Comparison of ENCODE assay signal across 33 mouse cellular contexts in the genomic region with DNA sequence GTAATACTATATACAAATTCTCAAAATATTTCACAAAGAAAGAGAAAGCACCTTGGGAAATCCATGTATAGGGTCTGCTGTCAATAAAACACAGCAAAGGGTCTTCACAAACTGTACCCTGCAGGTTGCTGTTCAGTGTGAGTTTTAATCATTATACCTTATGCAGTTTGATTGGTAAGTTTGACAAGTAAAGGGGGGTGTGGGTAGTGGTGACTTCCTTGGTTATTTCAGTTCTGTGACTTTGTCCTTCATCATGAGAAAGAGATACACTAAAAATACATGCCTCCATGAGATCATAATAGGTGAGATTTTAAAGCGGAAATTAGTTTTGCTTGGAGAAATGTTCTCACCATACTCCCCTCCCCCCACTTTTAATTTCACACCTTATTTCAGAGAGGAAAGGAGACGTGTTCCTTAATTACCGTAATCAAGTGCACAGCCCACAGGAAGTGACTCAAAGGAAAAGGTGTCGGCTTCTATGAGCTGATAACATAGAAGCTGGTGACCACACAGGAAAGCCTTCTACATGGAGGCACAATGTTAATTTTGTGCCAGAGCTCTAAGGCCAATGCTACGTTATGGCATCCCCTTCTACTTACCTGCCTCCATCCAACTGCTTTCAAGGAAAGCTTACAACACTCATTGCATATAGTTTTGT. TPM values are rescaled to one million over a fixed set of nuclear protein-coding genes. Genes with fewer than 3 reads are reported as not detected.
DNase-seq lines count a peak whose midpoint lies in the region; ATAC-seq and TF ChIP-seq lines count a peak whose summit lies in the region.
"Had no signal": no experiment of that assay in that cellular context is flagged by ENCODE, and none has a peak within 500 bp of the region (broad histone marks: within the 10 kb centered on the region; RNA-seq: fewer than 3 reads in every experiment).

No protein-coding gene starts in this region.

- no peaks in the 10 kb centered on the region for H3K27me3 ChIP-seq in splenic B cell, adult 2 months (ENCODE audit: control insufficient read depth, insufficient read depth, low read length, poor library complexity, severe bottlenecking)
- H3K27me3 ChIP-seq: kidney, embryonic 15.5 days; liver, embryonic 15.5 days; midbrain, embryonic 12.5 days; neural tube, embryonic 12.5 days; stomach, embryonic 15.5 days had no signal

- peak; percentile 75 for ATAC-seq in megakaryocyte, adult 5-6 weeks (ENCODE audit: poor library complexity, severe bottlenecking)
- ATAC-seq: forebrain, embryonic 14.5 days; hindbrain, postnatal 0 days had no signal

- no peak for TF ChIP-seq CTCF in lung, adult 2 months (IDR thresholded peaks at IDR 0.05; ENCODE audit: insufficient read depth, low read length)

- no peak overlapping the region for H3K4me3 ChIP-seq in lung, adult 2 months (replicated peaks; ENCODE audit: extremely low read depth, low read depth, low read length)
- H3K4me3 ChIP-seq: hindbrain, embryonic 10.5 days; kidney, embryonic 15.5 days; left cerebral cortex, adult 2 months; liver, embryonic 15.5 days; midbrain, embryonic 12.5 days; neural tube, embryonic 12.5 days; stomach, embryonic 15.5 days had no signal

- 45% methylated on average over 5 of the region's 5 CpGs for WGBS in lung, adult 2 months

- TF ChIP-seq POLR2A in lung, adult 2 months (IDR thresholded peaks at IDR 0.05; ENCODE audit: borderline replicate concordance, extremely low read depth, low read depth, low read length): no peak

- no peaks in the 10 kb centered on the region for H3K36me3 ChIP-seq in splenic B cell, adult 2 months (ENCODE audit: control insufficient read depth, insufficient read depth, low read length, poor library complexity, severe bottlenecking)
- H3K36me3 ChIP-seq: hindbrain, embryonic 10.5 days; kidney, embryonic 15.5 days; liver, embryonic 15.5 days; midbrain, embryonic 12.5 days; neural tube, embryonic 12.5 days; stomach, embryonic 15.5 days had no signal

- H3K4me1 ChIP-seq in lung, adult 2 months (ENCODE audit: control insufficient read depth, insufficient read depth, low read length): no peaks in the 10 kb centered on the region
- H3K4me1 ChIP-seq: hindbrain, embryonic 10.5 days; kidney, embryonic 15.5 days; liver, embryonic 15.5 days; midbrain, embryonic 12.5 days; neural tube, embryonic 12.5 days; stomach, embryonic 15.5 days had no signal

- DNase-seq in CD4-positive, CD25-positive, alpha-beta regulatory T cell, adult 2 months (ENCODE audit: low read depth, low spot score): peak; percentile 22
- DNase-seq in c-Kit-positive CD71-negative TER-119-negative erythroid progenitor cells, embryonic 14.5 days (ENCODE audit: low read depth): peak; percentile 22
- DNase-seq in splenic B cell, adult 2 months (ENCODE audit: low read depth, low spot score): peak; percentile 6
- DNase-seq in lung, adult 2 months: no peak
- DNase-seq in c-Kit-positive CD71-positive TER-119-positive erythroid progenitor cells, embryonic 14.5 days (ENCODE audit: low spot score): no peak
- DNase-seq in layer of hippocampus, adult 8-10 months (ENCODE audit: low spot score in 2 of 2): no peak
- DNase-seq: B cell, adult 2 months; cerebellum, adult 18-20 months; cerebellum, postnatal 14 days; embryo, embryonic 11 days; kidney, adult 11 months; kidney, postnatal 4 days; layer of hippocampus, adult 9-11 months; lung, postnatal 4 days; retina, postnatal 1 day; right cerebral cortex, postnatal 25 days; thymus, adult 18-20 months; thymus, postnatal 36 days had no signal

RNA-seq across cellular contexts. Expression of a gene that starts 48.9 kb away (rescaled TPM):
- not detected in 2 replicates for total RNA-seq in megakaryocyte, adult 5-6 weeks (2015)
- 0.12 TPM in 1 of 2 replicates, not detected in the other for total RNA-seq in megakaryocyte, adult 5-6 weeks (2017)
- polyA plus RNA-seq in lung, adult 2 months (2012; rRNA removed): not detected in 2 replicates
- total RNA-seq in layer of hippocampus, adult 8-10 months (2022): 10 to 100 TPM; 15.7 to 25.5 (median 21.7) TPM
- total RNA-seq: gastrocnemius, adult 8-10 months; monocyte, adult 5-6 weeks had no signal
- polyA plus RNA-seq: forebrain, embryonic 14.5 days; heart, postnatal 0 days; hindbrain, embryonic 10.5 days; limb, embryonic 14.5 days; lung, embryonic 16.5 days had no signal

Comparison
In these comparisons a context has a peak if more than half of its experiments do, and no peak if none do; other contexts are left out.
1. DNase-seq: peak in CD4-positive, CD25-positive, alpha-beta regulatory T cell, adult 2 months (single experiment), c-Kit-positive CD71-negative TER-119-negative erythroid progenitor cells, embryonic 14.5 days (single experiment) and splenic B cell, adult 2 months (single experiment); none in lung, adult 2 months (single experiment), c-Kit-positive CD71-positive TER-119-positive erythroid progenitor cells, embryonic 14.5 days (single experiment) and layer of hippocampus, adult 8-10 months (0 of 2).
2. RNA of a gene that starts 48.9 kb away (total RNA-seq): 15.7 to 25.5 TPM in layer of hippocampus, adult 8-10 months; 0.12 TPM in megakaryocyte, adult 5-6 weeks; every median in the first group is over 10 times any median in the second.